Mouse (Mus musculus) E14TG2a.4 (cell line): ENCODE measurements at regions not wholly inside any gene's neighbourhood (a gene's known extent, or its start where the extent isn't known, plus 50 kb on each side); places are given as distances from the start of the nearest gene placed in this dataset.

Experiments
- CTCF ChIP-seq: conservative IDR thresholded peaks from 2 replicates; pipeline ENCODE4 v1.5.1; 2014; ENCODE audit warnings: low read length
- NANOG ChIP-seq: IDR thresholded peaks from 2 replicates; pipeline ENCODE4 v1.6.1; 2014; ENCODE audit warnings: borderline replicate concordance, low read length, mixed read lengths
- POU5F1 ChIP-seq: IDR thresholded peaks from 2 replicates; pipeline ENCODE4 v1.6.1; 2014; ENCODE audit warnings: low read length, borderline replicate concordance

DNA sequence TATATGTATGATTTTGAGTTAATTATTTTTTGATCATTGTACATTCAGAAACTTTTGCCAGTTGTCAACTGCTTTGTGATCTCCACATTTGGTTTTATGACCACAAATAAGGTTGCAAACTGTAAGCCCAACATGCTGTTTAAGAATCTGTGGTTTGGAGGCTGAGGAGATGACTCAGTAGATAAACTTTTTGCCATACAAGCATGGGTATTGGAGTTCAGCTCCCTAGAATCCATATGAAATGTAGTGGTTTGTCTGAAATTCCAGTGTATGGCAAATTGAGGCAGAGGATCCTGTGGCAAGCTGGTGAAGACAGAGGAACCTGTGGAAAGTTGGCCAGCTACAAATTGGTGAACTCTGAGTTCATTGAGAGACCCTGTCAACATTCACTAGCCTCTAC, 234.6 kb upstream of the Tbc1d5 start:
- TF ChIP-seq CTCF (no peak), POU5F1 (no peak), NANOG (no peak)
